Mouse (Mus musculus): ENCODE data around the gene Cdiptos. TPM values are rescaled to one million over a fixed set of nuclear protein-coding genes. Genes with fewer than 3 reads are reported as not detected.

The Cdiptos gene
- total RNA-seq (2023): not detected

GRCm38 (mm10) chr7:126975950-126976866 lies at the start of gene Cdiptos:
Gene Cdiptos, minus strand, starts transcription at chr7:126976098.

GRCm38 (mm10) chr7:127020901-127021562 lies 45.1 kb upstream of the Cdiptos start, which contains the start of the genes Gm42742 and Prrt2:
Gene Gm42742, minus strand, starts transcription at chr7:127021097.
Gene Prrt2, minus strand, starts transcription at chr7:127021211.

GRCm38 (mm10) chr7:127016971-127017949 lies 41.4 kb upstream of the Cdiptos start, which contains the start of gene Pagr1a:
Gene Pagr1a, minus strand, starts transcription at chr7:127017352.

GRCm38 (mm10) chr7:127016481-127016485 lies 40.4 kb upstream of the Cdiptos start, which contains the start of gene Pagr1b:
Gene Pagr1b, minus strand, starts transcription at chr7:127016484.

GRCm38 (mm10) chr7:127014320-127014719 lies 38.4 kb upstream of the Cdiptos start, which contains the start of gene Mvp:
Gene Mvp, minus strand, starts transcription at chr7:127014621.

GRCm38 (mm10) chr7:126975893-126975949 lies 177 bp downstream of the Cdiptos start, which contains the start of gene Cdipt:
Gene Cdipt, plus strand, starts transcription at chr7:126975914.

GRCm38 (mm10) chr7:126949793-126950646 lies 25.9 kb downstream of the Cdiptos start, which contains the start of gene Sez6l2:
Gene Sez6l2, plus strand, starts transcription at chr7:126950563.

GRCm38 (mm10) chr7:126949403-126949792 lies 26.5 kb downstream of the Cdiptos start, which contains the start of gene Asphd1:
Gene Asphd1, minus strand, starts transcription at chr7:126949582.

GRCm38 (mm10) chr7:126928384-126929037 lies 47.4 kb downstream of the Cdiptos start, which contains the start of gene Kctd13:
Gene Kctd13, plus strand, starts transcription at chr7:126928879.

GRCm38 (mm10) chr7:126922624-126923060 lies 53.3 kb downstream of the Cdiptos start, which contains the start of gene Tmem219:
Gene Tmem219, minus strand, starts transcription at chr7:126922917.

Other genes starting within 250 kb of the Cdiptos start
- 42.7 TPM for gene Mapk3, start 216.5 kb downstream of the Cdiptos start, total RNA-seq (2023)
- 4.1 TPM for gene Gdpd3, start 209.8 kb downstream of the Cdiptos start, total RNA-seq (2023)
- 232 TPM for gene Ypel3, start 199.1 kb downstream of the Cdiptos start, total RNA-seq (2023)
- 7.7 TPM for gene Tbx6, start 194.6 kb downstream of the Cdiptos start, total RNA-seq (2023)
- 228 TPM for gene Ppp4c, start 183.6 kb downstream of the Cdiptos start, total RNA-seq (2023)
- not detected for gene Fam57b, start 178.4 kb downstream of the Cdiptos start, total RNA-seq (2023)
- gene 4930451I11Rik, start 144.5 kb downstream of the Cdiptos start, total RNA-seq (2023): not detected
- gene Doc2a, start 128.7 kb downstream of the Cdiptos start, total RNA-seq (2023): not detected
- 31.9 TPM for gene Hirip3, start 114.1 kb downstream of the Cdiptos start, total RNA-seq (2023)
- gene Ino80e, start 113.7 kb downstream of the Cdiptos start, total RNA-seq (2023): 55.6 TPM
- 95.7 TPM for gene Taok2, start 91.4 kb downstream of the Cdiptos start, total RNA-seq (2023)
- 26.0 TPM for gene Tmem219, start 53.2 kb downstream of the Cdiptos start, total RNA-seq (2023)
- gene Kctd13, start 47.2 kb downstream of the Cdiptos start, total RNA-seq (2023): 36.8 TPM
- not detected for gene Asphd1, start 26.5 kb downstream of the Cdiptos start, total RNA-seq (2023)
- gene Sez6l2, start 25.5 kb downstream of the Cdiptos start, total RNA-seq (2023): 6.5 TPM
- 125 TPM for gene Cdipt, start 184 bp downstream of the Cdiptos start, total RNA-seq (2023)
- gene Mvp, start 38.5 kb upstream of the Cdiptos start, total RNA-seq (2023): 25.6 TPM
- gene Pagr1b, start 40.4 kb upstream of the Cdiptos start, total RNA-seq (2023): not detected
- gene Pagr1a, start 41.3 kb upstream of the Cdiptos start, total RNA-seq (2023): 3.0 TPM
- 43.4 TPM for gene Gm42742, start 45.0 kb upstream of the Cdiptos start, total RNA-seq (2023)
- gene Prrt2, start 45.1 kb upstream of the Cdiptos start, total RNA-seq (2023): 2.1 TPM
- 202 TPM for gene Maz, start 50.9 kb upstream of the Cdiptos start, total RNA-seq (2023)
- gene Kif22, start 66.4 kb upstream of the Cdiptos start, total RNA-seq (2023): 2.7 TPM
- 4.4 TPM for gene Zg16, start 111.2 kb upstream of the Cdiptos start, total RNA-seq (2023)
- gene AI467606, start 115.3 kb upstream of the Cdiptos start, total RNA-seq (2023): 73.9 TPM
- gene Qprt, start 146.1 kb upstream of the Cdiptos start, total RNA-seq (2023): 37.4 TPM
- gene Spn, start 161.7 kb upstream of the Cdiptos start, total RNA-seq (2023): 313 TPM
- 70.5 TPM for gene Cd2bp2, start 220.0 kb upstream of the Cdiptos start, total RNA-seq (2023)
- gene Tbc1d10b, start 232.4 kb upstream of the Cdiptos start, total RNA-seq (2023): 51.7 TPM
- gene Mylpf, start 232.8 kb upstream of the Cdiptos start, total RNA-seq (2023): 24.1 TPM